8 mouse cellular contexts compared by ENCODE assay signal in genomic region chr3:37875331-37876015, GRCm38 (mm10).
DNase-seq lines count a peak whose midpoint lies in the region; ATAC-seq and TF ChIP-seq lines count a peak whose summit lies in the region.

No protein-coding gene starts in this region.

- peak overlapping the region; percentile 70 for H3K27ac ChIP-seq in embryonic facial prominence, embryonic 10.5 days (replicated peaks)
- peak overlapping the region; percentile 87 for H3K27ac ChIP-seq in kidney, adult 2 months (ENCODE audit: insufficient read depth, low read depth, low read length)
- peak overlapping the region; percentile 95 for H3K27ac ChIP-seq in lung, embryonic 15.5 days

- TF ChIP-seq POLR2A in kidney, adult 2 months (IDR thresholded peaks at IDR 0.05; ENCODE audit: low read depth, low read length) = no peak

- no peaks in the 10 kb centered on the region for H3K36me3 ChIP-seq in embryonic facial prominence, embryonic 10.5 days (replicated peaks)
- no peaks in the 10 kb centered on the region for H3K36me3 ChIP-seq in kidney, adult 2 months (ENCODE audit: control insufficient read depth, insufficient read depth, low read length)
- H3K36me3 ChIP-seq in lung, embryonic 15.5 days = no peaks in the 10 kb centered on the region

- ATAC-seq in lung, embryonic 15.5 days (ENCODE audit: borderline replicate concordance, extremely low read depth, low FRiP score, low TSS enrichment) = peak; percentile 97
- no peak for ATAC-seq in granulocyte monocyte progenitor cell, adult 5-6 weeks (replicated peaks; ENCODE audit: poor library complexity, severe bottlenecking)

- 46% methylated on average over 6 of the region's 6 CpGs for WGBS in embryonic facial prominence, embryonic 10.5 days
- WGBS in kidney, adult 2 months = 46% methylated on average over 6 of the region's 6 CpGs
- WGBS in lung, embryonic 15.5 days = 8% methylated on average over 6 of the region's 6 CpGs

- peaks cover 49% of the 10 kb centered on the region for H3K4me1 ChIP-seq in embryonic facial prominence, embryonic 10.5 days
- H3K4me1 ChIP-seq in kidney, adult 2 months (ENCODE audit: control insufficient read depth, insufficient read depth, low read length) = peaks cover 5% of the 10 kb centered on the region
- H3K4me1 ChIP-seq in lung, embryonic 15.5 days = peaks cover 24% of the 10 kb centered on the region

- 0 out of 2 replicates have a peak overlapping the region, but pooled peaks have one; percentile 6 for H3K4me2 ChIP-seq in lung, embryonic 15.5 days

- no peak for TF ChIP-seq CTCF in kidney, adult 2 months (conservative IDR thresholded peaks at IDR 0.05; ENCODE audit: insufficient read depth, insufficient read length, low read depth, low read length)

- no peaks in the 10 kb centered on the region for H3K9me3 ChIP-seq in embryonic facial prominence, embryonic 10.5 days
- no peaks in the 10 kb centered on the region for H3K9me3 ChIP-seq in lung, embryonic 15.5 days

- H3K27me3 ChIP-seq in embryonic facial prominence, embryonic 10.5 days (replicated peaks; ENCODE audit: low read depth, poor library complexity, severe bottlenecking) = no peaks in the 10 kb centered on the region
- no peaks in the 10 kb centered on the region for H3K27me3 ChIP-seq in kidney, adult 2 months (replicated peaks; ENCODE audit: control insufficient read depth, insufficient read depth, low read length)
- H3K27me3 ChIP-seq in lung, embryonic 15.5 days = no peaks in the 10 kb centered on the region

- no peak overlapping the region for H3K4me3 ChIP-seq in embryonic facial prominence, embryonic 10.5 days
- H3K4me3 ChIP-seq in kidney, adult 2 months (ENCODE audit: insufficient read depth, low read depth, low read length) = no peak overlapping the region
- no peak overlapping the region for H3K4me3 ChIP-seq in lung, embryonic 15.5 days

- H3K9ac ChIP-seq in lung, embryonic 15.5 days = no peak overlapping the region

- DNase-seq in cerebellum, adult 11-12 months = peak; percentile 17
- no peak for DNase-seq in cerebellum, postnatal 36 days
- peak; percentile 44 for DNase-seq in embryonic facial prominence, embryonic 10.5 days (ENCODE audit: low spot score)
- DNase-seq in heart, adult 9 months (ENCODE audit: low spot score in 2 of 2) = peak; percentile 89 to 90
- peak; percentile 71 for DNase-seq in kidney, adult 2 months
- DNase-seq in retina, embryonic 14.5 days (ENCODE audit: low spot score) = peak; percentile 47

Comparison
In these comparisons a context has a peak if more than half of its experiments do, and no peak if none do; other contexts are left out.
1. DNase-seq: peak in cerebellum, adult 11-12 months (single experiment), embryonic facial prominence, embryonic 10.5 days (single experiment), heart, adult 9 months (2 of 2), kidney, adult 2 months (single experiment) and retina, embryonic 14.5 days (single experiment); none in cerebellum, postnatal 36 days (0 of 2).
2. Peak in every context shown above with its lines, with median percentiles within 50 percentile points of each other: H3K27ac ChIP-seq.